Mouse (Mus musculus) ES-E14 (cell line): ENCODE data around the gene Zfp536. TPM values are rescaled to one million over a fixed set of nuclear protein-coding genes. Genes with fewer than 3 reads are reported as not detected.

ENCODE experiments used
- DNase-seq: peaks from one replicate; pipeline ENCODE4 v3.0.0-alpha.2; 2013; ENCODE audit warnings: low read depth, low spot score
- H3K27ac ChIP-seq: 2 replicates; pipeline ENCODE4 v1.5.1; 2012; ENCODE audit warnings: low read depth, mild to moderate bottlenecking, low read length, moderate library complexity, mixed read lengths; ENCODE audit not compliant: poor library complexity, insufficient read depth, severe bottlenecking
- H3K36me3 ChIP-seq: 2 replicates; pipeline ENCODE4 v1.6.1; 2012; ENCODE audit warnings: mild to moderate bottlenecking, low read length, moderate library complexity, mixed read lengths; ENCODE audit not compliant: control insufficient read depth, poor library complexity, insufficient read depth, severe bottlenecking
- H3K4me1 ChIP-seq, 2 experiments: fragments of 150-350 bp in 1 of 2; sonication (generic) in 1 of 2; 2 replicates each; pipeline ENCODE4 v1.6.1; 2012; ENCODE audit warnings: low read length in 2 of 2, mild to moderate bottlenecking in 1 of 2, mixed read lengths in 1 of 2; ENCODE audit not compliant: control insufficient read depth in 2 of 2, insufficient read depth in 2 of 2, poor library complexity in 1 of 2
- H3K4me3 ChIP-seq, 2 experiments: fragments of 150-350 bp in 1 of 2; sonication (generic) in 1 of 2; 2 replicates each; pipeline ENCODE4 v1.5.1; 2012; ENCODE audit warnings: low read length in 2 of 2, low read depth in 1 of 2, mild to moderate bottlenecking in 1 of 2, mixed read lengths in 1 of 2; ENCODE audit not compliant: insufficient read depth in 1 of 2, poor library complexity in 1 of 2, severe bottlenecking in 1 of 2
- H3K9ac ChIP-seq: 2 replicates; pipeline ENCODE4 v1.6.1; 2012; ENCODE audit warnings: low read depth, mild to moderate bottlenecking, low read length, mixed read lengths; ENCODE audit not compliant: poor library complexity, insufficient read depth, severe bottlenecking
- H3K9me3 ChIP-seq: fragments of 150-350 bp; sonication (generic); 2 replicates; pipeline ENCODE4 v1.6.1; 2012; ENCODE audit warnings: low read depth, mild to moderate bottlenecking, low read length; ENCODE audit not compliant: control insufficient read depth, insufficient read depth
- CHD2 ChIP-seq: IDR thresholded peaks from 2 replicates; pipeline ENCODE4 v1.6.1; 2014; ENCODE audit warnings: mild to moderate bottlenecking, low read depth, low read length, inconsistent platforms
- HCFC1 ChIP-seq: IDR thresholded peaks from 2 replicates; pipeline ENCODE4 v1.6.1; 2012; ENCODE audit warnings: low read length, inconsistent platforms, borderline replicate concordance; ENCODE audit not compliant: insufficient read depth
- MAFK ChIP-seq: IDR thresholded peaks from 2 replicates; pipeline ENCODE4 v1.6.1; 2014; ENCODE audit warnings: mild to moderate bottlenecking, low read depth, low read length, inconsistent platforms; ENCODE audit not compliant: insufficient read depth
- ZC3H11A ChIP-seq: IDR thresholded peaks from 2 replicates; pipeline ENCODE4 v1.6.1; 2012; ENCODE audit warnings: low read depth, mild to moderate bottlenecking, inconsistent platforms, low read length, borderline replicate concordance
- ZNF384 ChIP-seq: IDR thresholded peaks from 2 replicates; pipeline ENCODE4 v1.6.1; 2012; ENCODE audit warnings: low read depth, low read length, inconsistent platforms
- in situ Hi-C, 2 experiments: fragments of 600-800 bp; cut with MboI; formaldehyde crosslinking; loops; one replicate each; pipeline ENCODE4 v1.15.1; 2025; ENCODE audit warnings: low sequenced_read_pairs in 2 of 2, inconsistent platforms in 1 of 2; ENCODE audit not compliant: unreplicated experiment in 2 of 2
- total RNA-seq: library from RNA; depleted of rRNA; stranded (reverse); fragments of 300-350 nt; gene quantifications from 2 replicates; pipeline ENCODE4 v1.2.3, GENCODE M21; 2012

Zfp536 gene
- total RNA-seq, 1 experiment: 2.2 TPM

GRCm38 (mm10) chr7:37481165-37481564 lies 292.3 kb downstream of the Zfp536 start:
- in situ Hi-C loops: no loop called here

GRCm38 (mm10) chr7:37477309-37477708 lies 296.1 kb downstream of the Zfp536 start:
- no peak overlapping the region for H3K4me3 ChIP-seq
- no peak for TF ChIP-seq HCFC1
- no peak for TF ChIP-seq ZC3H11A
- no peak for TF ChIP-seq ZNF384
- in situ Hi-C loops: no loop called here
- H3K36me3 ChIP-seq: no peaks in the 10 kb centered on the region
- no peak overlapping the region for H3K27ac ChIP-seq
- DNase-seq: no peak
- H3K9me3 ChIP-seq: no peaks in the 10 kb centered on the region
- peaks cover 15 to 40% of the 10 kb centered on the region in 2 experiments for H3K4me1 ChIP-seq
- no peak overlapping the region for H3K9ac ChIP-seq

More at GRCm38 (mm10) chr7:37481165-37481564, 292.3 kb downstream of the Zfp536 start:
- TF ChIP-seq CHD2: no peak
- no peak for TF ChIP-seq MAFK
- no peak for TF ChIP-seq ZNF384
- no peak for TF ChIP-seq ZC3H11A
- TF ChIP-seq HCFC1: no peak
- Histone ChIP-seq H3K4me3 (no peak overlapping the region), H3K9ac (no peak overlapping the region), H3K27ac (no peak overlapping the region), H3K4me1 (peaks cover 0 to 19% of the 10 kb centered on the region in 2 experiments; a peak in 2 of 4 replicates), H3K9me3 (no peaks in the 10 kb centered on the region), H3K36me3 (no peaks in the 10 kb centered on the region)
- DNase-seq: no peak

- H3K27ac ChIP-seq: peak overlapping the region; percentile 87; the same call in 1 of the 2 replicates
- peaks cover 19 to 50% of the 10 kb centered on the region in 2 experiments for H3K4me1 ChIP-seq
- TF ChIP-seq HCFC1 (no peak), ZC3H11A (no peak), ZNF384 (no peak), MAFK (0 out of 2 replicates have a peak, but pooled peaks have one; percentile 44), CHD2 (peak; percentile 25; the same call in 1 of the 2 replicates)
- no peak overlapping the region for H3K9ac ChIP-seq
- no peaks in the 10 kb centered on the region for H3K36me3 ChIP-seq
- no peaks in the 10 kb centered on the region for H3K9me3 ChIP-seq
- H3K4me3 ChIP-seq: no peak overlapping the region
- DNase-seq: peak; percentile 59
- in situ Hi-C loops: no loop called here
Measured at GRCm38 (mm10) chr7:37475485-37475884, 298.0 kb downstream of the Zfp536 start.

GRCm38 (mm10) chr7:37474284-37474683 lies 299.2 kb downstream of the Zfp536 start:
- Histone ChIP-seq H3K36me3 (no peaks in the 10 kb centered on the region), H3K4me1 (peaks cover 20 to 46% of the 10 kb centered on the region in 2 experiments), H3K4me3 (no peak overlapping the region), H3K27ac (peak overlapping the region; percentile 48; the same call in 1 of the 2 replicates), H3K9me3 (no peaks in the 10 kb centered on the region), H3K9ac (peak overlapping the region; percentile 53; the same call in 1 of the 2 replicates)
- no peak for TF ChIP-seq ZC3H11A
- TF ChIP-seq MAFK: no peak
- no peak for TF ChIP-seq CHD2
- no peak for TF ChIP-seq HCFC1
- TF ChIP-seq ZNF384: no peak
- DNase-seq: no peak
- in situ Hi-C loops: no loop called here
